Mouse (Mus musculus): ENCODE results near the gene Slain2.

DNA sequence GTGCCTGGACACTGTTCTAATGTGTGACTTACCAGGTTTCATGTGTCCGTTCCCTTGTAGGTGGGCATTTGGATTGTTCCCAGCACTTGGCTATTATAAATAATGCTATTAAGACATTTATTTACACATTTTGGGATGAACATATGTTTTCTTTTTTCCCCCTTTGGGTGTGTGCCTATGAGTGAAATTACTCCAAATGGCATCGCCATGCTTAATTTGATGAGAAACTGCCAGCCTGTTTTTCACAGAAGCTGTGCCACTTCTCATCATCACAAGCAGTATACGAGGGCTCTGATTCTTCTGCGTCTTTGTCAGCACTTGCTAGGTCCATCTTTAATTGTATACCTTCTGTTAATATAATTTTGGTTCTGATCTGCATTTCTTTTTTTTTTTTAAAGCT, 6.3 kb downstream of the Slain2 start:
- TF ChIP-seq EP300 (IDR thresholded peaks at IDR 0.05; ENCODE audit: insufficient read depth, low read depth, low read length) (no peak), POLR2A (IDR thresholded peaks at IDR 0.05; ENCODE audit: insufficient read depth, low read length) (no peak), CTCF (IDR thresholded peaks at IDR 0.05; ENCODE audit: low read depth, low read length) (no peak)
